Mouse (Mus musculus) kidney, adult 11 months (tissue): Measurements from ENCODE around the gene Ccdc185.

ENCODE experiments used
- DNase-seq: peaks from one replicate; pipeline ENCODE4 v3.0.0; 2022

Ccdc185 gene

GRCm38 (mm10) chr1:182749080-182749479 is at the start of gene Ccdc185:
Gene Ccdc185, minus strand, starts transcription at chr1:182749180.
- DNase-seq: no peak

- no peak for DNase-seq
Measured at GRCm38 (mm10) chr1:182797048-182797447, 48.1 kb upstream of the Ccdc185 start.

- no peak for DNase-seq
Measured at GRCm38 (mm10) chr1:182794628-182795027, 45.6 kb upstream of the Ccdc185 start.

- DNase-seq: no peak
Measured at GRCm38 (mm10) chr1:182794221-182794620, 45.2 kb upstream of the Ccdc185 start.

- peak; percentile 65 for DNase-seq
Measured at GRCm38 (mm10) chr1:182792521-182793071, 43.6 kb upstream of the Ccdc185 start.

GRCm38 (mm10) chr1:182788896-182789295 is 39.9 kb upstream of the Ccdc185 start:
- DNase-seq: no peak

- no peak for DNase-seq
Measured at GRCm38 (mm10) chr1:182787030-182787429, 38.0 kb upstream of the Ccdc185 start.

GRCm38 (mm10) chr1:182785504-182785903 is 36.5 kb upstream of the Ccdc185 start:
- DNase-seq: no peak

- peak; percentile 18 for DNase-seq
Measured at GRCm38 (mm10) chr1:182784784-182785183, 35.8 kb upstream of the Ccdc185 start.

GRCm38 (mm10) chr1:182783774-182784173 is 34.8 kb upstream of the Ccdc185 start:
- no peak for DNase-seq

GRCm38 (mm10) chr1:182779024-182779520 is 30.1 kb upstream of the Ccdc185 start:
- no peak for DNase-seq

GRCm38 (mm10) chr1:182778225-182778624 is 29.2 kb upstream of the Ccdc185 start:
- DNase-seq: no peak

- DNase-seq: no peak
Measured at GRCm38 (mm10) chr1:182776749-182777410, 27.9 kb upstream of the Ccdc185 start.

- no peak for DNase-seq
Measured at GRCm38 (mm10) chr1:182775576-182775975, 26.6 kb upstream of the Ccdc185 start.

- DNase-seq: no peak
Measured at GRCm38 (mm10) chr1:182764541-182765281, 15.7 kb upstream of the Ccdc185 start.

GRCm38 (mm10) chr1:182763716-182764461 is 14.9 kb upstream of the Ccdc185 start, which contains the start of gene Susd4:
Gene Susd4, plus strand, starts transcription at chr1:182763860.
- DNase-seq: peak; percentile 28

- no peak for DNase-seq
Measured at GRCm38 (mm10) chr1:182763191-182763715, 14.3 kb upstream of the Ccdc185 start.

GRCm38 (mm10) chr1:182758783-182759182 is 9.8 kb upstream of the Ccdc185 start:
- DNase-seq: no peak

GRCm38 (mm10) chr1:182754865-182755264 is 5.9 kb upstream of the Ccdc185 start:
- DNase-seq: no peak

GRCm38 (mm10) chr1:182753694-182754093 is 4.7 kb upstream of the Ccdc185 start:
- DNase-seq: no peak

- DNase-seq: no peak
Measured at GRCm38 (mm10) chr1:182751301-182751700, 2.3 kb upstream of the Ccdc185 start.

GRCm38 (mm10) chr1:182747834-182748233 is 1.1 kb downstream of the Ccdc185 start:
- DNase-seq: no peak

- no peak for DNase-seq
Measured at GRCm38 (mm10) chr1:182747081-182747480, 1.9 kb downstream of the Ccdc185 start.
